Mouse (Mus musculus): Measurements from ENCODE around the gene Platr17.

Platr17 gene

GRCm38 (mm10) chr17:33940206-33940805, 35.4 kb downstream of the Platr17 start, which contains the start of the genes Pfdn6 and Wdr46:
TSS of gene Pfdn6 (minus strand) at chr17:33940343.
TSS of gene Wdr46 (plus strand) at chr17:33940660.
- peak; percentile 84 for DNase-seq (ENCODE audit: extremely low spot score, low spot score)

GRCm38 (mm10) chr17:33940981-33941380, 36.0 kb downstream of the Platr17 start:
- DNase-seq (ENCODE audit: extremely low spot score, low spot score) = no peak

- DNase-seq (ENCODE audit: extremely low spot score, low spot score) = no peak
Observed at GRCm38 (mm10) chr17:33941381-33941780, 36.4 kb downstream of the Platr17 start.

- no peak for DNase-seq (ENCODE audit: extremely low spot score, low spot score)
Observed at GRCm38 (mm10) chr17:33943454-33943853, 38.5 kb downstream of the Platr17 start.

- no peak for DNase-seq (ENCODE audit: extremely low spot score, low spot score)
Observed at GRCm38 (mm10) chr17:33947430-33948089, 42.6 kb downstream of the Platr17 start.

GRCm38 (mm10) chr17:33948090-33948904, 43.4 kb downstream of the Platr17 start:
- DNase-seq (ENCODE audit: extremely low spot score, low spot score) = no peak

- DNase-seq (ENCODE audit: extremely low spot score, low spot score) = no peak
Observed at GRCm38 (mm10) chr17:33948905-33949537, 44.1 kb downstream of the Platr17 start.

- no peak for DNase-seq (ENCODE audit: extremely low spot score, low spot score)
Observed at GRCm38 (mm10) chr17:33950131-33950625, 45.2 kb downstream of the Platr17 start.

GRCm38 (mm10) chr17:33951021-33951946, 46.3 kb downstream of the Platr17 start, which contains the start of gene B3galt4:
TSS of gene B3galt4 (minus strand) at chr17:33951488.
- peak; percentile 89 for DNase-seq (ENCODE audit: extremely low spot score, low spot score)

- DNase-seq (ENCODE audit: extremely low spot score, low spot score) = peak; percentile 18
Observed at GRCm38 (mm10) chr17:33952015-33952414, 47.1 kb downstream of the Platr17 start.

- no peak for DNase-seq (ENCODE audit: extremely low spot score, low spot score)
Observed at GRCm38 (mm10) chr17:33952879-33953278, 47.9 kb downstream of the Platr17 start.

- no peak for DNase-seq (ENCODE audit: extremely low spot score, low spot score)
Observed at GRCm38 (mm10) chr17:33953310-33953709, 48.4 kb downstream of the Platr17 start.

GRCm38 (mm10) chr17:33953961-33954565, 49.1 kb downstream of the Platr17 start:
- no peak for DNase-seq (ENCODE audit: extremely low spot score, low spot score)

GRCm38 (mm10) chr17:33954646-33955554, 50.0 kb downstream of the Platr17 start:
- DNase-seq (ENCODE audit: extremely low spot score, low spot score) = no peak

- peak; percentile 93 for DNase-seq (ENCODE audit: extremely low spot score, low spot score)
Observed at GRCm38 (mm10) chr17:33955555-33956214, 50.8 kb downstream of the Platr17 start, which contains the start of the genes Vps52 and Rps18. TSS of gene Vps52 (plus strand) at chr17:33955812. TSS of gene Rps18 (minus strand) at chr17:33956001.
